Mouse (Mus musculus) mouse embryonic stem cell (cell line): ENCODE measurements around the gene Rassf3.

Experiments used
- in situ Hi-C, 2 experiments: fragments of 300-500 bp; cut with MboI; formaldehyde crosslinking; loops; 1 replicate in 1 of 2; 3 replicates in 1 of 2; pipeline ENCODE4 v1.14.3; 2019 to 2020; ENCODE audit warnings: low sequenced_read_pairs in 2 of 2, low pct_unique_long_range_greater_than_20kb in 1 of 2, mixed read lengths in 1 of 2; ENCODE audit not compliant: unreplicated experiment in 1 of 2

The Rassf3 gene

DNA sequence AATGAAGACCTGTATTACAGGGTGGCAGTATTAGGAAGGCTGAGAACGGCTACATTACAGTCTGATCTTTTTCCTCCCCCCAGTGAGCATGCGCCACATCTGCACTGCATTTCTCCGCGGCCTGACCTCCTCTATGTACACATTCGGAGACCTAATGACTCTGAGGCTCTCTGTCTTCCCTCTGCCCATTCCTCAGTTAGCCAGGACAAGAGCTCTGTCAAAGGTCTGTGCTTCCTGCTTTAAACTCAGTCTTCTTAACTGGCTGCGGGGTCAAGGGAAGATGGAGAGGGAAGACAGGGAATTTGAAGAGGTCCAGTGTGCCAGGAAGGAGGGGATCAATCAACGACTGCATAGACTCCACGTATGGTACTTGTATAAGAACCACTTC, 39.9 kb downstream of the Rassf3 start:
- in situ Hi-C loops = no loop called here

DNA sequence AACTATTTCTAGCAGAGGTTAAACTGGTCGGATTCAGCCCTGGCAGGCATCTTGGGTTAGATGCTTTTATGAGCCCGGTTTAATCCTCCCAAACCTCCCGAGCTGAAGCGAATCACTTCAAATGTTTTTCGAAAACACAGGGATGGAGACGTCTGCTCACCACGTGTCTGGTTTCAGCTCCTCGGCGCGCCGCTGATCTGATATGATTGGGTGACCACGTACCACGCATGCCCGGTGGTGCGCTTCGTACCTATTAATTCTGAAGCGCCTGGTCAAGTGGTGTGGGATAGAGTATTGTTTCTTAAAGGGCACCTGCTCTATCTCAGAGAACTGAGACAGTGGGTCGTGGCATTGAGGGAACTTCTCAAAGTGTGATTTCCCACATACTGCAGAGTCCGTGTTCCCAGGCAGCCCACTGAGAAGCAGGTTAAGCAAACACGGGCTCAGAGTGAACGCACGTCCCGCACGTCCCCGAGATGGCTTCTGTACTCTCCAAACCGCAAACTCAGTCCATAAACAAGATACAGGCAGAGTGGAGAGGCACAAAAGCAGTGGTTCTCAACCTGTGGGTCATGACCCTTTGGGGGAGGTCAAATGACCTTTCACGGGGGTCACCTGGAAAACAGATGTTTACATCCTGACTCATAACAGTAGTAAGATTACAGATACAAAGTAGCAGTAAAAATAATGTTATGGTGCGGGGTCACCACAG, 40.4 kb downstream of the Rassf3 start:
- in situ Hi-C loops = no loop called here

DNA sequence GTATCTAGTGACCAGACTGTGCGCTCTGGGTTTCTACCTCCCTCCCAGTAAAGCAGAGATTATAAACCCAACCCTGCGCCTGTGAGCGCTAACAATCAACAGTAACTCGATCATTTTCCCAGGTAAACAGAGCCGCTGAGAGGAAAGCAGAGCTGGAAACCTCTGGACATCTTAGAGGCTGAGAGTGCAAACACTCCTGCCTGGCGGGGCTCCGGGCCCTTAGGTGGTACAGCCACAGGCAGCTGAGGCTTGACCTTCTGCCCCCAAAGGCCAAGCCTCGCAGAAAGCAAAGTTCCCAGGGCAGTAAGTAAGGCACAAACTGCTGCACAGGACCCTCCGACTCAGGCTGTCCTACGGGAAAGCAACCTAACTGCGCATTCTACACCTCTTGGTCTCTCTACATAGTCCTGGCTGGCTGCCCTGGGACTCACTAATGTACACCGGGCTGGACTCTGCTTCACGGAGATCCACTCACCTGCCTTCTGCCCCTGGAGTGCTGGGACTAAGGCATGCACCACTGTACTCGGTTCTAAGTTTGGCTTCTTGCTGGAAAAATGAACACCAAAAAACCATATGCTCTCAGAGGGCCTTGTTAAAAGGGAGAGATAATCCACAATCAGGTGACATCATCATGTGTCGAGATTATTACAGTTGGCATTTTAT, 41.6 kb downstream of the Rassf3 start:
- in situ Hi-C loops = no loop called here

DNA sequence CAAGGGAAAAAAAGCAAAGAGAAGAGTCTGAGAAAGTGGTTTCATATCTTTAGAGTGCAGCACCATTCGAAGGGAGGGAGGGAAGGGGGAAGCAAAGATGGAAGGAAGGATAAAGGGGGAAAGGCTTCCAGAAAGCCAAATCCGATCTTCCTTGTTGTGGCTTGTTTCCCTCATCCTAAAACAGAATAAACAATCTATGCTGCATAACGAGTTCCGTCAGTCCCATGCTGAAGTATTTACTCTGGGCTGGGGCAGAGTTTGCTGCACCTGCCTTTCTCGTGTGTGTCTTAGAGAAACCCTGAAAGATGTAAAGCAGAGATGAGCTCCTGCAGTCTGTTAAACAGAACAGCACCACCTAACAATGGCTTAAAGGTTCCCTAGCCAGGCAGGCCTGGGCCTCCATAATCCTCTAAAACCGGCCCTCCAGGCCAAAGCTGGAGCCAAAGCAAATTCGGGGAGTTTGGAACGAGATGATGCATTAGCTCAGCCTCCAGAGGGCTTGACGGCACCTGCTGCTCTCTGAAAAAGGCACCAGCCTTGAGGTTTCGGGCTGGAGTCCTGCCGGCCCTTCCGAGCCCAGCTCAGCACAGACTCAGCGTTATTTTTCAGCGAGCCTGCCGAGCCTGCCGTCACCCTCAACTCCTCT, 43.4 kb downstream of the Rassf3 start:
- in situ Hi-C loops = no loop called here

DNA sequence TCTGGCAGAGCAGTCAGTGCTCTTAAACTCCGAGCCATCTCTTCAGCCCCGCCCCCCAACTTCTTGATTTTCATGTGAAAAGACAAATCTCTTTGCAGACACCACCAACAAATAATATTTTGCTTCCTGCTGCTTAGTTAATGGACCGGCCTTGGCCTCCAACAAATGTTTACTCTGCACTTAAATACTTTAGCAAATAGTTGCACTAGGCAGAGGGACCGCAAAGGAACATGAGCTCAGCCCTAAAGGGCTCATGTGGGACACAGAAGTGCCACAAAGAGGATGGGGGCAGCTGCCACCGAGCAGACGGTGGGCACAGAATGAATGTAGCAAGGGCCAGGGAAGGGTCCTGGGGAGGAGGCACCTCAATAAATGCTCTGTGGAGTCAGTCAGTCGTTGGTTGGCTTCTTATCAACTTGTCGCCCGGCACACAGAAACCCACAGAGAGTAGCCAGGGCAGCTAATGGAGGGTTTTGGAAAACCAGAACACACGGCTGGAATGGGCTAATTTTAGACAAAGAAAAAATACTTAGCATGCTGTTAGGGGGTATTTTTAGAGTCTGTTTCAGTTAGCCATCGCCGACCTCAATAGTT, 44.0 kb downstream of the Rassf3 start:
- in situ Hi-C loops = no loop called here

DNA sequence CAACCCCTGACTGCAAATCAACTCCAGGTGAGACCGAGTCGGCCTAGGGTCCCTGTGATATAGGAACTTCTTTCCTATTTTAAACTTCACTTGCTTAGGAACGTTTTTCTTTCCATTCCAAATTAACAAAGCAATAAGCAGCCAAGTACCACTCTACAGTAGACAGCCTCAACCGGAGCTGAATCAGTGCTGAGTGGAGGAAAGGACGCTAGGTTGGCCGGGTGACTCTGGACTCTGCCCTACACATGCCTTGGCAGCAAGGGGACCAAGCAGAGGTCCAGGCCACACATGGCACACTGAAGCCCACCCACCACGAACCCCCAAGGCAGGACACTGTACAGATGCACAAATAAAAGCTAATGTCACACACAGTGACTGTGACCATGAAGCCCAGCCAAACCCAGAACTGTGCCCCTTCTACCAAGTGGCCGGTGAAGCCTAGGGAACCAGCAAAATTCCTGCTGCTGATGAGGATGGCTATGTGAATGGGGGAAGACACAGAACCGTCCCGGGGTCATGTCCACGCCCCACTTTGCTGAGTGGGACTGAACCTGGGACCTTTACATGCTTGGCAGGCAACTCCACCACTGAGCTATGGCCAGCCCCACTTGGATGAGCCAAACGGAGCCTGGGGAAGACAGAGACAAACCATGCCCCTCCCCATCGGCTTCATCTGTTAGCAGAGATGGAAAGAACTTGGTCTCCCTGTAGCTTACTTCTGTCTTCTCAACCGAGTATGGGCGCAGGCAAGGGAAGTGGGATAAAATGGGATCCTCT, 45.2 kb downstream of the Rassf3 start:
- in situ Hi-C loops = no loop called here

DNA sequence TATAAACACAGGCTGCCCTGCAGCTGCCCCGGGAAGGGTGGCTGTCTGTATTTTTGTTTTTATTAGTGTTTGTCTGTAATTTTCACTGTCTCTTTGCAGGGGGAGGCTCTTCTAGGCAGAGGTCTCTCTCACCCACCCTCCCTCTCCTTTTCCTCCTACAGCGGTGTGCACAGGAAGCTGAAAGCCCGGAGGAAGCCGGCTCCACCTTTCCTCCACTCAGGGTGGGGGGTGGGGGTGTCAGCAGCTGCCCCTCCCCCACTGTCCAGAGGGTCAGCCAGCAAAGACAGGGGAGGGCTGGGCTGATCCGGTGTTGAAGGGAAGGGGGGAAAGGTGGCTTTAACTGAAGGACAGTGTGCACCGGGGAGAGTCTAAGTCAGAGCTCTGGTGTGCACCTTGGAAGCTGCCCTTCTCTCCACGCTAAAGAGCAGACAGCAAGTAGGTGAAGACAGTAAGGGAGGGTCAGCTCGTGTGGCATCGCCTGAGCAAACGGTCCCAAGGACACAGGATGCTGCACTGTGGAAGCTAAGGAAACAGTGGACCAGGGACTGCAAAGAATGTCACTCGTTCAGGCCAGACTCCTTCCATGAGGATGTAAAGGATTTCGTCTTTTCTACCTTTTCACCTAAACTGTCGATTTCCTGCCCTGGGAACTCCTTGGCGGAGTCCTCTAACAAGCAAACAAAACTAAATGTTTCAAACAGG, 46.0 kb downstream of the Rassf3 start:
- in situ Hi-C loops = no loop called here

DNA sequence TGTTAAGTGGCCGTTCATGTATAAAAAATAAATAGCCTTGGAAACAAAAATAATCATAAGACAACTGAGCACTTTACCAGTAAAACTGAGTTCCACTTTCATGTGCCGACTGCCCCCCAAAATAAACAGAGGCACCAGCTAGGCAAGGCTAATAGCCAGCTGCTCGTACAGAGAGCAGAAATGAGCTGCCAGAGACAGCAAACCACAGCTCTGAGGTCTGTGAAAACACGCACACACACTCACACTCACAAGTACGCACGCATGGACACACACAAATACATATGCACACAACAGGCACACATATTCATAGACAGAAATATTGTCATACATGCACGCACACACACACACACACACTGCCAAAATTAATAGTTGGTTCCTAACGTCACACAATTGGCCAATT, 46.6 kb downstream of the Rassf3 start:
- in situ Hi-C loops = no loop called here

DNA sequence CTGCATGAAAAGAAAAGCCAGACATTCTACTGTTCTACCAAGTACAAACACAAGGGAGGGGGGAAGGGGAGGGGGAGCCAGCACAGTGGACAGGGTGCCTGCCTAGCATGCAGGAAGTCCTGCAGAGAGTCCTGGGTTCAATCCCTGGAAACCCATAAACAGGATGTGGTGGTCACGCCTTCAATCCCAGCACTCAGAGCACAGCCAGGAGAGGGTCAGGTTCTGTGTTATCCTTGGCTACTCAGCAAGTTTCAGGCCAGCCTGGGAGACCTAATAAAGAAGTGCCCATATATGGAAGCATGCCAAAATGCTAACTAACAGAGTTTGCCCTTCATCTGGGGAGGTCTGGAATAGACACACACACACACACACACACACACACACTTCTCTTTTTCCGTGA, 47.1 kb downstream of the Rassf3 start:
- in situ Hi-C loops = no loop called here

DNA sequence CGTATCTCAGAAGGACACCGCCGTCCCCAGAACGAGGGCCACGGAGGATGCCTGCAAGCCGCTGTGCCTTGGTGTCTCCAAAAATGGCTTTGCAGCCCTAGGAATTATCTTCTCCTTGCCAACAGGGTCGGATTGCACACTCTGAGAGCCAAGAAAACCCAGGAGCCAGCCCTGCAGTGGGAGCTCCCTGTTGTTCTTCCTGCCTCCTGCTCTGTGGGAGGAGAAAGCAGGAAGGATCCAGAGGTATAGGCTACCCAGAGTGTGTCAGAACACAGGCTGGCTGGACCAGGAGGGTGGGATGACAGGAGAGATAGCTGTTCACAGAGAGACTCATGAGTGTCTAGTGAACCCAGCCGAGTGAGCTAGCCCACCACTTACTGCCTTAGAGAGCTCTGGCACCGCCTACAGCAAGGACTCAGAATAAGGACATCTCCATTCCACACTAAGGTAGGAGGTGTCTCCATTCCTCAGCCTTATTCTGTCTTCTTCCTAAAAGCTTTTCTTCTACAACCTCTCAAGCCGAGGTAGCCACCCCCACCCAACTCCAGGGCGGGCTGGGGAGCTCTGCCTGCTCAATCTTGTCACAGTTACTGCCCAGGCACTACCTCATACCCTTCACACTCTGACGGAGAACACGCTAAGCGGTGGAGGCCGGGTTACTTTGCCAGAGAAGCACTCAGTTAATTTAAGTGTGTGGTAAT, 48.0 kb downstream of the Rassf3 start:
- in situ Hi-C loops = no loop called here

DNA sequence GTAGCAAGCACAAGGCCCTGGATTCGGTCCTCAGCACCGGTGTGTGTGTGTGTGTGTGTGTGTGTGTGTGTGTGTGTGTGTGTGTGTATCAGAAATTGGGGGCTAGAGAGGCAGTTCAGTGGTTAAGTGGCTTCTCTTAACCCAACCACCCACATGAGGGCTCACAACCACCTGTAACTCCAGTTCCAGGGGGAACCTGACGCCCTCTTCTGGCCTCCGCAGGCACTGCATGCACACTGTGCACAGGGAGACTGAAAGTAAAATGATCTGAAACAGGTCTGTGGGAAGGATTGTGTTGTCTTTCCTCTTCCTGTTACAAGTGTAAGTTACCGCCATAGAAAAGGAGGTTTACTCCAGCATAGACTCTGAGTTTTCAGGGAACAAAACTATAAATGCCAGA, 49.0 kb downstream of the Rassf3 start:
- in situ Hi-C loops = no loop called here

DNA sequence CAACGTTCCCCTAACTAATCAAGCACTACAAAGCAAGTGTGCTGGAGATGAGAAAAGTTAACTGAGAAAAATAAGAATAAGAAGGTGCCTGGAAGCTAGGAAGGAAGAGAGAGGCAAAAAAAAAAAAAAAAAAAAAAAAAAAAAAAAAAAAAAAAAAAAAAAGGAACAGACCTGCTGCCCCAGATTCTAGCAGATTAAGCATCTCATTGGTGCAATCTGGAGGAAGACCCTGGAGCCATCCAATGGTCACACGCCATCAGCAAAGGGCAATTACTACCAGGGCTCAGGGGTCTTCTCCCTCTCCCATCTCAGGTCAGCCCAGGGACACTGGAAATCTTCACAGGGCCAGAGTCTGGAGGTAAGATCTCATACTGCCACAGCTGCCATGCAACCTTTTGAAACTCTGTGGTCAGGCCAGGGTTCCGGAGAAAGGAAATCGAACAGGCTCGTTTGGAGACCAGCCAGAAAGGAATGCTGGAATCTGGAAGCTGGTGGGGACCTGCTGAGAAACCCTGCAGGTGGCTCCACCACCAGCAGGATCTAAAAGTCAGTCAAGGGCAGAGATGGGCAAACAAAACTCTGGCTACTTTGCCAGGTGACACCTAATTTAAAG, 49.6 kb downstream of the Rassf3 start:
- in situ Hi-C loops = no loop called here

DNA sequence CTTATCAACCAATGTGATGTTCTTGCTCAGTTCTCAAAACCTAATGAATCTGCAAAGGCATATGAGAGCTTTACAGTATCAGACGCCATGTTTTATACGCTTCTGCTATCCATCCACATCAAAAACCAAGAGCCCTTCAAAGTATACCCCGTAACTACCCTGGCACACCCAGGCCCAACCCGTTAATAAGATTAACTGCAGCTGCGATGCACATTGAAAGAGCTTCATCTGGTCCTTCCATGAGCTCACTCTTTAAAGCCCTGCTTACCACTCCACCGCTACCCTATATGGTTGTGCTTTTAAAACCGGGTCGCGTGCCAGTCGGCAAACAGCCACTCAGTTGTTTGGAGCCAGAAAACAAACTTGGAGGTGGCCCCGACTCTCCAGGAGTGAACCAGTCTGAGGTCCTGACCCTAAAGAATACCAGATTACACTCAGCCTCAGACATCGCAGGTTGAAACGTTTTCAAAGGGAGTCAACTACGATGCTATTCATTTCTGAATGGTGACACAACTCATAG, 50.6 kb downstream of the Rassf3 start:
- in situ Hi-C loops = no loop called here

DNA sequence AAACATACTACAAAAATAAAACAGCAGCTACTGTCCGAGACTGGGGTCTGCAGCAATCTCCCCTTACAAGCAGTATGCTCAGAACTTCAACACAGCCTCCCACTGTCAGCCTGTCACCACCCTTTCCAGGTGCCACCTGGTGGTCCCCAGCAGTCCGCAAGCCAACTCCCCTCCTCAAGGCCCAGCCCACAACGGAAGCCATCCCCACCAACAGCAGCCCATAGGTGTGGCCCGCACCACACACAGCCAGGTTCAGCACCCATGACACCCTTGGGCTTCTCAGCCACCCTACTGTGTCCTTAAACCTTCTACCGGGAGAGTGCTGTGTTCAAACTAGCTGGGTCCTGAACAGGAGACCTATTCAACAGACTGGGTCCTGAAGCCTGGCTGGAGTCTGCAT, 51.1 kb downstream of the Rassf3 start:
- in situ Hi-C loops = no loop called here

DNA sequence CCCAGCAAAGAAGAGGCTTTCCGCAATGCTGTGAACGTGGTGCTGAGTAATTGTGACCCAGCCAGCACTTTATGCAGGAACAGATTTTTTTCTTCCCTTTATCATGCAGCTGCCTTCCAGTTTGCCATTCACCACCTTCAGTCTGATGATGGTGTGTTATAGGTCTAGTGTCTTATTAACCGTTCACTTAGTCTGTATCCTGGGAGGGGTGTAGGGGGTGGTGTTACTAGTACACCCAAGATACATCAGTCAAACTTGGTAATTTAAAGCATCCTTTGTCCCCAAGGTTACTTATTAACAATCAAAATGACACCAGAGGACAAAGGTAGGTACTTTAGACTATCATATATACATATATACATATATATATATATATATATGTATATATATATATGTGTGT, 51.7 kb downstream of the Rassf3 start:
- in situ Hi-C loops = loop anchor here (25.0 kb wide), 1 partner anchor 88 kb away; no protein-coding TSS in a partner anchor

DNA sequence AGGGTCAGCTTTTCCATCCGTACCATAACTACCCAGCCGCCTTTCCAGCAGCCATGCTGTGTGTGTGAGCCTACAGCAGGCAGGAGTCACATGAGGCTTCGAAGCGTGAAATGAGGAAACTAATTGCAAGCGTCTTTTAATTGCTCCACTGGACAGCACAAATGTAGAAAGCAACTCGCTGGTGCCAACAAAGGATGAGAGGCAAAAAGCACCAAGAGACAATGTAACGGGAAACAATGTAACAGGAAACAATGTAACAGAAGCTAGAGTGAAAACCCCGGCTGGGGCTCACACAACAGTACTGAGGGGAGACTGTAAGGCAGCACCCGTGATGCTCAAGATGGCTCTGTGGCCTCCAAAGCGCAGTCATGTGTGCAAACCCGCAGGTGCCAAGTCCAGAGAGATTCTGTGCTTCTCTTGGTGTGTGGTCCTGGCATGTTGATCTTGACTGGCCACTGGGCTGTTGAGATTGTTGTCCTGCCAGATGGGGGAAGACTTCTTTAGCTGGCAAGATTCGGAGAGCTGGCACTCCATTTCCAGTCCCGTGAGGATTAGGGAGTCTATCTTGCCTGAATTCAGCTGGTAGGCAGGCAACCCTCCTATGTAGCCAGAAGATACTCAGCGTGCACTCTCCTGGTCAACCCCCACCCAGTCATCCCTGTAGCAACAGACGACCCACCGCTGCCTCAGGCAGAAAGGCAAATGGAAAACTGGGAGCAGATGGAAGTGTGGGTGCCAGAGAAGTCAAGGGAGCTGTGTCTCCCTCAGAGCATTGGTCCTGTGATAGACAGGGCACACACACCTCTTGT, 52.4 kb downstream of the Rassf3 start:
- in situ Hi-C loops = loop anchor here (25.0 kb wide), 1 partner anchor 89 kb away; no protein-coding TSS in a partner anchor
